Mouse (Mus musculus): Measurements from ENCODE around the gene Epo. TPM values are rescaled to one million over a fixed set of nuclear protein-coding genes. Genes with fewer than 3 reads are reported as not detected.

The Epo gene
- 0.96 and 1.2 TPM in 2 replicates for polyA plus RNA-seq (2015; fragmentation: Nextera tagmentation; extraction: Ambion mirVana)

GRCm38 (mm10) chr5:137533117-137533827 lies at the start of gene Epo, which contains the start of gene Gnb2:
TSS of gene Epo (minus strand) at chr5:137533242.
TSS of gene Gnb2 (minus strand) at chr5:137533510.
- Histone ChIP-seq H3K9me3 (replicated peaks) (no peaks in the 10 kb centered on the region), H3K4me2 (peak within 1 kb of the TSS; percentile 99), H3K4me1 (replicated peaks) (peaks cover 44% of the 10 kb centered on the region), H3K36me3 (peaks cover 24% of the 10 kb centered on the region), H3K9ac (peak within 1 kb of the TSS; percentile 95), H3K4me3 (replicated peaks) (peak within 1 kb of the TSS; percentile 93), H3K27me3 (no peaks in the 10 kb centered on the region), H3K27ac (peak within 1 kb of the TSS; percentile 92)
- peak; percentile 98 for DNase-seq
- WGBS (ENCODE audit: insufficient replicate concordance), result 0% methylated on average over 40 of the region's 40 CpGs
- ATAC-seq (ENCODE audit: low read depth), result peak; percentile 78

- no peak for DNase-seq
- ATAC-seq (ENCODE audit: low read depth), result no peak
- Histone ChIP-seq H3K27ac (no peak overlapping the region), H3K4me2 (no peak overlapping the region), H3K9me3 (replicated peaks) (peaks cover 6% of the 10 kb centered on the region), H3K4me3 (replicated peaks) (no peak overlapping the region), H3K9ac (no peak overlapping the region), H3K27me3 (0 out of 2 replicates have a peak, but pooled peaks cover 9% of the 10 kb centered on the region), H3K4me1 (replicated peaks) (peaks cover 30% of the 10 kb centered on the region), H3K36me3 (peaks cover 65% of the 10 kb centered on the region)
- 59% methylated on average over 8 of the region's 8 CpGs for WGBS (ENCODE audit: insufficient replicate concordance)
These were observed 49.7 kb upstream of the Epo start for GRCm38 (mm10) chr5:137582702-137583101.

- H3K9ac ChIP-seq, result no peak overlapping the region
- ATAC-seq (ENCODE audit: low read depth) (peak; percentile 30), DNase-seq (no peak)
- H3K27ac ChIP-seq, result peak overlapping the region; percentile 29; the same call in 1 of the 2 replicates
- 52% methylated on average over 6 of the region's 6 CpGs for WGBS (ENCODE audit: insufficient replicate concordance)
- H3K4me1 ChIP-seq (replicated peaks), result peaks cover 30% of the 10 kb centered on the region
- no peaks in the 10 kb centered on the region for H3K9me3 ChIP-seq (replicated peaks)
- H3K36me3 ChIP-seq, result peaks cover 72% of the 10 kb centered on the region
- no peak overlapping the region for H3K4me3 ChIP-seq (replicated peaks)
- no peak overlapping the region for H3K4me2 ChIP-seq
- H3K27me3 ChIP-seq, result 0 out of 2 replicates have a peak, but pooled peaks cover 9% of the 10 kb centered on the region
These were observed 47.2 kb upstream of the Epo start for GRCm38 (mm10) chr5:137580246-137580645.

DNA sequence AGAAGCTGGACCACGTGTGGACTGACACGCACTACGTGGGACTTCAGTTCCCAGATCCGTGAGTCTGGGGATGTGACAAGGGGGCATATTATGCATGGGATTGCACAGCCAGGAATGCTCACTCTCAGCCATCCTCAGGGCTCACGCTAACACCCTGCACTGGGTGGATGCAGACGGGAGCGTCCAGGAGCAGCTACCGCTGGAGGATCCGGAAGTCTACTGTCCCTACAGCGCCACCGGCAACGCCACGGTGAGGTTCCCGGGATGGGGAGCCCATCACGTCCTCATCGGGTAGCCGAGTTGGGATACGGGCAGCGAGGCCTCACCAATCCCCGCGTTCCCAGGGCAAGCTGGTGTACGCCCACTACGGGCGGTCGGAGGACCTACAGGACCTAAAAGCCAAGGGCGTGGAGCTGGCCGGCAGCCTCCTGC lies 41.4 kb upstream of the Epo start:
- Histone ChIP-seq H3K4me1 (replicated peaks) (peaks cover 59% of the 10 kb centered on the region), H3K4me2 (peak overlapping the region; percentile 30), H3K27me3 (no peaks in the 10 kb centered on the region), H3K4me3 (replicated peaks) (0 out of 2 replicates have a peak overlapping the region, but pooled peaks have one; percentile 1), H3K36me3 (peaks cover 61% of the 10 kb centered on the region), H3K9me3 (replicated peaks) (no peaks in the 10 kb centered on the region), H3K9ac (no peak overlapping the region), H3K27ac (no peak overlapping the region)
- DNase-seq, result no peak
- 39% methylated on average over 27 of the region's 27 CpGs for WGBS (ENCODE audit: insufficient replicate concordance)
- ATAC-seq (ENCODE audit: low read depth), result no peak

- DNase-seq, result peak; percentile 83
- ATAC-seq (ENCODE audit: low read depth), result peak; percentile 94
- peak overlapping the region; percentile 71 for H3K4me3 ChIP-seq (replicated peaks)
- H3K9ac ChIP-seq, result peak overlapping the region; percentile 80
- H3K27ac ChIP-seq, result peak overlapping the region; percentile 95
- H3K27me3 ChIP-seq, result 0 out of 2 replicates have a peak, but pooled peaks cover 6% of the 10 kb centered on the region
- WGBS (ENCODE audit: insufficient replicate concordance), result 17% methylated on average over 17 of the region's 17 CpGs
- H3K4me2 ChIP-seq, result peak overlapping the region; percentile 95
- H3K36me3 ChIP-seq, result peaks cover 29% of the 10 kb centered on the region
- H3K4me1 ChIP-seq (replicated peaks), result peaks cover 67% of the 10 kb centered on the region
- no peaks in the 10 kb centered on the region for H3K9me3 ChIP-seq (replicated peaks)
These were observed 37.9 kb upstream of the Epo start for GRCm38 (mm10) chr5:137570691-137571586.

DNA sequence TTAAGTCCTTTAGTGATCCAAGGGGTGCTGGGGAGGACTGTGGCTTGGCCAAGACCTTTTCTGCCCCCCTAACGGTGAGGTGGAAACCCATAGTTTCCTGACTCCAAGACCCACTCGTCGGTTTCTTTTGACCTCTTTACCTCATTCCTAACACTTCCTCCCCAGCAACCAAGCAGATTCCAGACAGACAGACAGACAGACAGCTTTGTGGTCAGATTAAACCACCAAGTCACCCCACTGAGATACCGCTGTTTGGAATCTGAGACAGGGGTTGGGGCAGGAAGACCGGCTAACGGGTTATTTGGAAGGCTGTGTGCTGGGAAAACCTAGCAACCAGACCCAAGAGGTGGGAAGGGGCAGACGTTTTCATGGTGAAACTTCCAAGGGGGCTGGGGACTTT lies 37.1 kb upstream of the Epo start:
- peak overlapping the region; percentile 95 for H3K4me2 ChIP-seq
- 5% methylated on average over 7 of the region's 7 CpGs for WGBS (ENCODE audit: insufficient replicate concordance)
- H3K4me1 ChIP-seq (replicated peaks), result peaks cover 67% of the 10 kb centered on the region
- DNase-seq (peak; percentile 29), ATAC-seq (ENCODE audit: low read depth) (no peak)
- H3K27ac ChIP-seq, result peak overlapping the region; percentile 95
- H3K9ac ChIP-seq, result peak overlapping the region; percentile 80
- H3K27me3 ChIP-seq, result peaks cover 9% of the 10 kb centered on the region; the same call in 1 of the 2 replicates
- no peaks in the 10 kb centered on the region for H3K9me3 ChIP-seq (replicated peaks)
- H3K4me3 ChIP-seq (replicated peaks), result peak overlapping the region; percentile 71
- H3K36me3 ChIP-seq, result peaks cover 24% of the 10 kb centered on the region

DNA sequence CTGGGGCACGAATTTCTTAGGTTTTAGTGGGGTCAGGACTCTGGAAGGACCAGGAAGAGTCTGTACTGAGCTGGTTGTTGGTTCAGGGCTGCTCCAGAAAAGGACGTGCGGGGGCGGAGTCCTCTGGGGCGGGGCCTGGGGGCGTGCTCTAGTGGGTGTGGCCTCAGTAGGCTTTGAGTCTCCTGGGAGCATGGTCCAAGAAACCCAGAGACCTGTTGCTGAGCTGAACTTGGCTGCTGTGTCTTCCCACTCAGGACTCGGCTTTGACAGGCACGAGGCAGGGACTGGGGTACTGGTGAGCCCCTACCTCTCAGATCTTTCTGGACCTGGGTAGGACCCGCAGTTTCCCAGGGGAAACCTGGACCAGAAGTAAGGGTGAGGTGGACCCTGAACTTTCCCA lies 36.6 kb upstream of the Epo start, which contains the start of gene Tfr2:
Gene Tfr2, plus strand, starts transcription at position 176 of the 400 bp plus-strand sequence.
- peak within 1 kb of the TSS; percentile 71 for H3K4me3 ChIP-seq (replicated peaks)
- peak; percentile 92 for DNase-seq
- H3K9me3 ChIP-seq (replicated peaks), result no peaks in the 10 kb centered on the region
- peak; percentile 80 for ATAC-seq (ENCODE audit: low read depth)
- H3K4me1 ChIP-seq (replicated peaks), result peaks cover 66% of the 10 kb centered on the region
- peak within 1 kb of the TSS; percentile 80 for H3K9ac ChIP-seq
- H3K36me3 ChIP-seq, result peaks cover 18% of the 10 kb centered on the region
- WGBS (ENCODE audit: insufficient replicate concordance), result 4% methylated on average over 9 of the region's 9 CpGs
- H3K27ac ChIP-seq, result peak within 1 kb of the TSS; percentile 95
- peak within 1 kb of the TSS; percentile 95 for H3K4me2 ChIP-seq
- peaks cover 9% of the 10 kb centered on the region; the same call in 1 of the 2 replicates for H3K27me3 ChIP-seq

DNA sequence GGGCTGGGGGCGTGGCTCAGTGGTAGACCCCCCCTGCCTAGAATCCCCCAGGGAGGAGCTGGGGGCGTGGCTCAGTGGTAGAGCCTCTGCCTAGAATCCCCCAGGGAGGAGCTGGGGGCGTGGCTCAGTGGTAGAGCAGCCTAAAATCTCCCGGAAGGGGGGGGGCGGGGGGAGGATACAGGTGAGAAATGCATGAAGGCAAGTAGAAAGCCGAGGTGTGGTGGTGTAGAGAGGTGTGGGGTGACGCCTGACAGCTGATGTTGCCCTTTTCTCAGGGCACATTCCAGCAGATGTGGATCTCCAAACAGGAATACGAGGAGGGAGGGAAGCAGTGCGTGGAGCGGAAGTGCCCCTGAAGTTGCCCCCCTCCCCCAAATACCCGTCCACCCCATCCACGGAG lies 36.0 kb upstream of the Epo start:
- Histone ChIP-seq H3K4me2 (peak overlapping the region; percentile 95), H3K9ac (peak overlapping the region; percentile 80; the same call in 1 of the 2 replicates)

GRCm38 (mm10) chr5:137568223-137568798 lies 35.3 kb upstream of the Epo start:
- Histone ChIP-seq H3K4me3 (replicated peaks) (no peak overlapping the region), H3K36me3 (peaks cover 7% of the 10 kb centered on the region; the same call in 1 of the 2 replicates), H3K27ac (no peak overlapping the region), H3K4me1 (replicated peaks) (peaks cover 52% of the 10 kb centered on the region), H3K27me3 (peaks cover 9% of the 10 kb centered on the region; the same call in 1 of the 2 replicates), H3K9ac (no peak overlapping the region), H3K4me2 (no peak overlapping the region), H3K9me3 (replicated peaks) (no peaks in the 10 kb centered on the region)
- ATAC-seq (ENCODE audit: low read depth), result no peak
- 75% methylated on average over 8 of the region's 8 CpGs for WGBS (ENCODE audit: insufficient replicate concordance)
- no peak for DNase-seq

More for the DNA sequence above, 36.0 kb upstream of the Epo start:
- H3K27ac ChIP-seq, result peak overlapping the region; percentile 95
- peak overlapping the region; percentile 71 for H3K4me3 ChIP-seq (replicated peaks)
- peaks cover 9% of the 10 kb centered on the region; the same call in 1 of the 2 replicates for H3K27me3 ChIP-seq
- peaks cover 12% of the 10 kb centered on the region for H3K36me3 ChIP-seq
- no peaks in the 10 kb centered on the region for H3K9me3 ChIP-seq (replicated peaks)
- H3K4me1 ChIP-seq (replicated peaks), result peaks cover 59% of the 10 kb centered on the region
- no peak for ATAC-seq (ENCODE audit: low read depth)
- no peak for DNase-seq
- WGBS (ENCODE audit: insufficient replicate concordance), result 59% methylated on average over 12 of the region's 12 CpGs

GRCm38 (mm10) chr5:137566416-137566815 lies 33.4 kb upstream of the Epo start:
- peaks cover 38% of the 10 kb centered on the region for H3K4me1 ChIP-seq (replicated peaks)
- WGBS (ENCODE audit: insufficient replicate concordance), result 83% methylated on average over 5 of the region's 5 CpGs

More at GRCm38 (mm10) chr5:137566416-137566815, 33.4 kb upstream of the Epo start:
- H3K9me3 ChIP-seq (replicated peaks), result no peaks in the 10 kb centered on the region
- no peak overlapping the region for H3K27ac ChIP-seq
- H3K4me3 ChIP-seq (replicated peaks), result no peak overlapping the region
- no peak overlapping the region for H3K4me2 ChIP-seq
- peaks cover 19% of the 10 kb centered on the region for H3K27me3 ChIP-seq
- DNase-seq (no peak), ATAC-seq (ENCODE audit: low read depth) (no peak)
- no peaks in the 10 kb centered on the region for H3K36me3 ChIP-seq
- no peak overlapping the region for H3K9ac ChIP-seq
